Mouse (Mus musculus) E14TG2a.4 (cell line): Measurements from ENCODE around the gene Dnajc12.

Experiments
- CTCF ChIP-seq: conservative IDR thresholded peaks from 2 replicates; pipeline ENCODE4 v1.5.1; 2014; ENCODE audit warnings: low read length
- POU5F1 ChIP-seq: IDR thresholded peaks from 2 replicates; pipeline ENCODE4 v1.6.1; 2014; ENCODE audit warnings: low read length, borderline replicate concordance

- TF ChIP-seq CTCF (no peak), POU5F1 (no peak)
Observed at GRCm38 (mm10) chr10:63337951-63338836, 44.0 kb upstream of the Dnajc12 start.
